Mouse (Mus musculus): ENCODE results near the gene Nmnat3. TPM values are rescaled to one million over a fixed set of nuclear protein-coding genes. Genes with fewer than 3 reads are reported as not detected.

Nmnat3 gene
- polyA plus RNA-seq, 1 experiment from 2014 or later, result 5.2 TPM

DNA sequence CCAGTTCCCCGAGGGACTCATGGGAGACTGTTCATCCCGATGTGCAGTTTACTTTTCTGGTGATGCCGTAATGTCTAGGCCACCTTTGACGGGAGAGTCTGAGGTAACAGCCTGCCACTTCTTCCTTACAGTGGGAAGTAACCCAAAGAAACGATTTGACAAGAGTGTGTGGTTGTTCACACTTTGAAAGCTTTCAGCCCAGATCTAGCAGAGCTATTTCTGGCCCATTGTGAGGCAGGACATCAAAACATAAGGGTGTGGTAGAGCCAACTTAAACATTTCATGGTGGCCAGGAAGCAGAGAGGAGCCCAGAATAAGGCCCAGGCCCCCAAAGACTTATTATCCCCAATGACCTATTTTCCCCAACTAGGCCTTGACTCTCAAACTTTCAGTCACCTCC lies 114.4 kb downstream of the Nmnat3 start:
- H3K27ac ChIP-seq (ENCODE audit: low read depth), result no peak overlapping the region
- no peak for TF ChIP-seq CTCF (IDR thresholded peaks at IDR 0.05; ENCODE audit: low read depth)
- ATAC-seq (ENCODE audit: insufficient read depth), result no peak

DNA sequence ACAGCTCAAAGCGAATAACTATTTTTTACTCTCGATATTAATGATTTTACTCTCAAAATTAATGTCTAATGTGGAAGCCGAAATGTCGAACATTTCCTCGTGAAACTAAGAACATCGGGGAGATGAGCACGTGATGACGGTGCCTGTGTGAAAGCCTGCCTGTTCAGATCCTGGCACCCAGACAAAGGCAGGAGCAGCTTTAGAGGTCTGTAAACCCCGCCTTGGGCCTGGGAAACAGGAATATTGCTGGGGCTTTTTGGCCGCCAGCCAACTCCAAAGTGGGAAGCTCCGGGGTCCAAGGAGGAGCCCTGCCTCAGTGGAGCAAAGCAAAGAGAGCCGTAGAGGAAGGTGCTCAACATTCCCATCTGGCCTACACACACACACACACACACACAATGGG lies 120.5 kb downstream of the Nmnat3 start:
- no peaks in the 10 kb centered on the region for H3K4me1 ChIP-seq (ENCODE audit: insufficient read depth)
- H3K9ac ChIP-seq, result no peak overlapping the region
- DNase-seq (no peak), ATAC-seq (ENCODE audit: insufficient read depth) (no peak)
- H3K9me3 ChIP-seq (ENCODE audit: low read depth, low read length), result no peaks in the 10 kb centered on the region
- no peak overlapping the region for H3K4me3 ChIP-seq (ENCODE audit: low read depth, low read length)
- no peak overlapping the region for H3K4me2 ChIP-seq
- H3K36me3 ChIP-seq (ENCODE audit: insufficient read depth), result no peaks in the 10 kb centered on the region
- no peak overlapping the region for H3K27ac ChIP-seq (ENCODE audit: low read depth)
- WGBS, result 57% methylated on average over 12 of the region's 12 CpGs
- no peak for TF ChIP-seq CTCF (IDR thresholded peaks at IDR 0.05; ENCODE audit: low read depth)
- no peaks in the 10 kb centered on the region for H3K27me3 ChIP-seq (ENCODE audit: insufficient read depth, low read length)

More for the DNA sequence above, 114.4 kb downstream of the Nmnat3 start:
- DNase-seq, result no peak
- Histone ChIP-seq H3K4me2 (no peak overlapping the region), H3K9me3 (ENCODE audit: low read depth, low read length) (no peaks in the 10 kb centered on the region), H3K36me3 (ENCODE audit: insufficient read depth) (no peaks in the 10 kb centered on the region), H3K4me3 (ENCODE audit: low read depth, low read length) (no peak overlapping the region), H3K27me3 (ENCODE audit: insufficient read depth, low read length) (no peaks in the 10 kb centered on the region), H3K4me1 (ENCODE audit: insufficient read depth) (no peaks in the 10 kb centered on the region), H3K9ac (no peak overlapping the region)
- 80% methylated on average over 5 of the region's 5 CpGs for WGBS

DNA sequence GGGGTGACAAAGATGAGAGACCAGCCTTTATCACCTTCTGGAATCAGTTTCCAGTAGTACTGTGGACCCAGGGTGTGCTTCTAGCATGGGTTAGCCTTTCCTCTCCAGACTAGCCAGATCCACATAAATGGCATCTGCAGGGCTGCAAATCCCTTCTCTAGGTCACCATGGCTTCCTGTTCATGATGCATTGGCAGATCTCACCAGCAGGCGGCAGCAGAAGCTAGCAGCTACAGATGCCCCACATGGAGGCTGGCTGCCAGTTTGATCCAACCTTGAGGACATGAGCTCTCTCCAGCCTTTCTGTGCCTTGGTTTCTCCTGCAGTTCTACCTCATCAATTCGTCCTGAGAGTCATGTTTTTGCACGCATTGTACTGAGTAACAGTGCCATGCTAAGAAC lies 121.9 kb downstream of the Nmnat3 start:
- H3K36me3 ChIP-seq (ENCODE audit: insufficient read depth), result no peaks in the 10 kb centered on the region
- WGBS, result 28% methylated on average over 3 of the region's 3 CpGs

DNA sequence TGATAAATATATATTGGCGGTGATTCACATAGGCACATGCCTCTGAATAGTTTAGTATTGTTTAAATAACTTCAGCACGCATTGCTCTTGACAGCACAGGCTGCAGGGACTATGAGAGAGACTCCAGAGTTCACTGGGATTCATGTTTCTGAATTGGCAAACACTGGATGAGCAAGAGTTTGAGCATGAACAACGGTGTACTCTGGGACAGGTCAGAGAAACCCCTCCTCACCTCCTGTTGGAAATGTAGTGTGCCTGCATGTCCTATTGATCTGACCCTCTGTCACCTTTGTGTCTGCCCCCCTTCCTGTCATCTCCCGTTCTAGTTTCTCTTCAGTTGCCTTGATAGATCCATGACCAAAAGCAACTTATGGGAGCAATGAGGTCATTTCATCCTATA lies 128.2 kb downstream of the Nmnat3 start:
- Histone ChIP-seq H3K27me3 (ENCODE audit: insufficient read depth, low read length) (no peaks in the 10 kb centered on the region), H3K9ac (no peak overlapping the region), H3K9me3 (ENCODE audit: low read depth, low read length) (no peaks in the 10 kb centered on the region), H3K4me2 (no peak overlapping the region), H3K36me3 (ENCODE audit: insufficient read depth) (no peaks in the 10 kb centered on the region), H3K4me1 (ENCODE audit: insufficient read depth) (no peaks in the 10 kb centered on the region), H3K4me3 (ENCODE audit: low read depth, low read length) (no peak overlapping the region), H3K27ac (ENCODE audit: low read depth) (no peak overlapping the region)
- no peak for DNase-seq
- 71% methylated on average over 4 of the region's 4 CpGs for WGBS
- ATAC-seq (ENCODE audit: insufficient read depth), result no peak
- no peak for TF ChIP-seq CTCF (IDR thresholded peaks at IDR 0.05; ENCODE audit: low read depth)

More for the DNA sequence above, 121.9 kb downstream of the Nmnat3 start:
- no peak overlapping the region for H3K9ac ChIP-seq
- no peaks in the 10 kb centered on the region for H3K9me3 ChIP-seq (ENCODE audit: low read depth, low read length)
- H3K4me2 ChIP-seq, result no peak overlapping the region
- no peak overlapping the region for H3K27ac ChIP-seq (ENCODE audit: low read depth)
- H3K4me3 ChIP-seq (ENCODE audit: low read depth, low read length), result no peak overlapping the region
- DNase-seq, result peak; percentile 89
- H3K4me1 ChIP-seq (ENCODE audit: insufficient read depth), result no peaks in the 10 kb centered on the region
- ATAC-seq (ENCODE audit: insufficient read depth), result peak; percentile 35; the same call in 1 of the 2 replicates
- no peaks in the 10 kb centered on the region for H3K27me3 ChIP-seq (ENCODE audit: insufficient read depth, low read length)
- peak; percentile 98 for TF ChIP-seq CTCF (IDR thresholded peaks at IDR 0.05; ENCODE audit: low read depth)

GRCm38 (mm10) chr9:98417919-98418318 lies 130.7 kb downstream of the Nmnat3 start:
- DNase-seq (peak; percentile 82), ATAC-seq (ENCODE audit: insufficient read depth) (peak; percentile 65; the same call in 1 of the 2 replicates)
- Histone ChIP-seq H3K4me2 (no peak overlapping the region), H3K36me3 (ENCODE audit: insufficient read depth) (no peaks in the 10 kb centered on the region), H3K9me3 (ENCODE audit: low read depth, low read length) (no peaks in the 10 kb centered on the region), H3K9ac (no peak overlapping the region), H3K4me1 (ENCODE audit: insufficient read depth) (0 out of 2 replicates have a peak, but pooled peaks cover 3% of the 10 kb centered on the region), H3K27me3 (ENCODE audit: insufficient read depth, low read length) (no peaks in the 10 kb centered on the region), H3K4me3 (ENCODE audit: low read depth, low read length) (no peak overlapping the region), H3K27ac (ENCODE audit: low read depth) (no peak overlapping the region)
- peak; percentile 83 for TF ChIP-seq CTCF (IDR thresholded peaks at IDR 0.05; ENCODE audit: low read depth)
- WGBS, result 40% methylated on average over 7 of the region's 7 CpGs

DNA sequence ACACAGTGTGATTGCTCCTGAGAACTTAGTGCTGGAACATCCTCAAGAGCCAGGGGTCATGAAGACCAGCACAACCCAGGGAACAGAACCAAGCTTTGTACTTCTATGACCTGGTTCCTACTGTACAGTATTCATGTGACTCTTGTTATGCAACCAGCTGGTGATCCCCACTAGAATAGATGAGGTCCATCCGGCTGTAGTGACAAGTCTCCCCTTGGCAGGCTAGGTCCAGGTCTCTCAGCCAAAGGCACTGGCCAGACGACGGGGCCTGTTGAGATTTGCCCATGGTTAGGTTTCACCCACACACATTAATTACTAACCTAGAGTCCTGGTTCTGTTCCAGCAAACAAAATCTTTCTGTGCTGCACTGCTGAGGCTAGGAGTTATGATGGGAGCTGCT lies 131.1 kb downstream of the Nmnat3 start:
- whole genome bisulfite sequencing, result 82% methylated on average over 3 of the region's 3 CpGs
- no peak for DNase-seq
- H3K27ac ChIP-seq (ENCODE audit: low read depth), result no peak overlapping the region
- TF ChIP-seq CTCF (IDR thresholded peaks at IDR 0.05; ENCODE audit: low read depth), result no peak
- H3K9ac ChIP-seq, result no peak overlapping the region
- H3K9me3 ChIP-seq (ENCODE audit: low read depth, low read length), result no peaks in the 10 kb centered on the region
- H3K4me3 ChIP-seq (ENCODE audit: low read depth, low read length), result no peak overlapping the region
- H3K27me3 ChIP-seq (ENCODE audit: insufficient read depth, low read length), result no peaks in the 10 kb centered on the region
- 0 out of 2 replicates have a peak, but pooled peaks cover 3% of the 10 kb centered on the region for H3K4me1 ChIP-seq (ENCODE audit: insufficient read depth)
- H3K4me2 ChIP-seq, result no peak overlapping the region
- ATAC-seq (ENCODE audit: insufficient read depth), result peak; percentile 5; the same call in 1 of the 2 replicates
- H3K36me3 ChIP-seq (ENCODE audit: insufficient read depth), result no peaks in the 10 kb centered on the region

DNA sequence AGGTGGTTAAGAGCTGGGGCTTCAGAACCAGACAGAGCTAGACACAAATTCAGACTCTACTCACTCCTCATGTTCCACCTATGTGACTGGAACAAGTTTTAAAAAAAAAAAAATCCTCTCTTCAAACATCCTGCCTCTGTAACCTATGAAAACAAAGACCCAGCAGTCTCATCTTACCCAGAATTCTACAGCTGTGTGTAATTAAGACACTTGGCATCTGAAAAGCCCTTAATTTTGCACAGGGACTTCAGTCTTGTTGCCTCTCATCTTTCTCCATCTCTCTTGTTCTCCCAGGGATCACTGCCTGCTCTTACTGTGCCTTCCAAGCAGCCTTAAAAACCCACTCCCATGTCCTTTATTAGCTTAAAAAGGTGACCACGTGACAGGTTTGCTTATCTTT lies 133.4 kb downstream of the Nmnat3 start:
- Histone ChIP-seq H3K27me3 (ENCODE audit: insufficient read depth, low read length) (no peaks in the 10 kb centered on the region), H3K4me1 (ENCODE audit: insufficient read depth) (0 out of 2 replicates have a peak, but pooled peaks cover 3% of the 10 kb centered on the region), H3K36me3 (ENCODE audit: insufficient read depth) (no peaks in the 10 kb centered on the region), H3K9me3 (ENCODE audit: low read depth, low read length) (no peaks in the 10 kb centered on the region), H3K4me2 (no peak overlapping the region), H3K4me3 (ENCODE audit: low read depth, low read length) (no peak overlapping the region), H3K9ac (no peak overlapping the region), H3K27ac (ENCODE audit: low read depth) (no peak overlapping the region)
- WGBS, result 43% methylated on average over 1 of the region's 1 CpGs
- DNase-seq (no peak), ATAC-seq (ENCODE audit: insufficient read depth) (no peak)
- no peak for TF ChIP-seq CTCF (IDR thresholded peaks at IDR 0.05; ENCODE audit: low read depth)

- no peak overlapping the region for H3K4me3 ChIP-seq (ENCODE audit: low read depth, low read length)
- DNase-seq (no peak), ATAC-seq (ENCODE audit: insufficient read depth) (no peak)
- no peak overlapping the region for H3K9ac ChIP-seq
- H3K4me1 ChIP-seq (ENCODE audit: insufficient read depth), result 0 out of 2 replicates have a peak, but pooled peaks cover 3% of the 10 kb centered on the region
- 52% methylated on average over 3 of the region's 3 CpGs for WGBS
- H3K27me3 ChIP-seq (ENCODE audit: insufficient read depth, low read length), result no peaks in the 10 kb centered on the region
- no peak overlapping the region for H3K27ac ChIP-seq (ENCODE audit: low read depth)
- no peaks in the 10 kb centered on the region for H3K36me3 ChIP-seq (ENCODE audit: insufficient read depth)
- TF ChIP-seq CTCF (IDR thresholded peaks at IDR 0.05; ENCODE audit: low read depth), result no peak
- H3K4me2 ChIP-seq, result no peak overlapping the region
- no peaks in the 10 kb centered on the region for H3K9me3 ChIP-seq (ENCODE audit: low read depth, low read length)
Measured at GRCm38 (mm10) chr9:98421903-98422302, 134.7 kb downstream of the Nmnat3 start.
